Mouse (Mus musculus): Measurements from ENCODE around the gene Cttnbp2. TPM values are rescaled to one million over a fixed set of nuclear protein-coding genes. Genes with fewer than 3 reads are reported as not detected.
A peak's percentile ranks its signal among the peaks of the same experiment; 100 is the strongest.
"Not testable (repeated sequence)": the region's sequence is repeated elsewhere in the genome, so short reads cannot be mapped to it uniquely, and the experiment has no call there.

The Cttnbp2 gene
- total RNA-seq, 2 experiments from 2014 or later, result 164 to 179 TPM

DNA sequence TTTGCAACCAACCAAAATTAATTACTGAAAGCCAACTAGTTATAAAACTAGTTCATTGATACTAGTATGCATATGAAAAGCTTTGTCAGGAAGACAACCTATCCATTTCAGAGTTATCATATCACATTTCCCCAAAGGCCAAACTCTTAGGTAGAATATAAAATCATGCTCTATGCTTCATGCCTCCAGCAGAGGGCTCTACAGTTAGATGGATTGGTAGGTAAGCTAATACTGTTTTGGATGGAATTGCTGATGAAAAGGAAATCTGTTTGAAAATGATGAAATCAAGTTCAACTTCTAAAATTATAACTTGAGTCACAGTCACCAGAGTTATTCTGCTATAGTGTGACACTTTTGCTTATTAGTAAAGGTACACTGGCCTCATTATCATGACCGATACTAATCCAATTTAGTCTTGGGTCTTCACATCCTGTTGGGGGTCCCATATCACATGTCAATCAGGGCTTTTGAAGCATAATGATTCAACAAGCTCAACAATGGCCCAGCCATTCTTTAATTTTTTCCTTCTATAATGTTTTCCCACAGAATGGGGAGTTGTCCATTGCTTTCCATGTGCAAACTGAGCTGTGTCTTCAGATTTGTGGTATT lies 113.5 kb downstream of the Cttnbp2 start:
- intact Hi-C loops (cut with DNase I), result loop anchor here (2.0 to 5.0 kb wide), 2 partner anchors 111 to 418 kb away; partner anchors contain the start of gene Cttnbp2
- Histone ChIP-seq H3K4me3 (no peak overlapping the region), H3K27ac (no peak overlapping the region)
- peak; percentile 81 for TF ChIP-seq CTCF (IDR thresholded peaks at IDR 0.05)
- DNase-seq (ENCODE audit: extremely low spot score in 1 of 2, low spot score in 2 of 2), result no peak

DNA sequence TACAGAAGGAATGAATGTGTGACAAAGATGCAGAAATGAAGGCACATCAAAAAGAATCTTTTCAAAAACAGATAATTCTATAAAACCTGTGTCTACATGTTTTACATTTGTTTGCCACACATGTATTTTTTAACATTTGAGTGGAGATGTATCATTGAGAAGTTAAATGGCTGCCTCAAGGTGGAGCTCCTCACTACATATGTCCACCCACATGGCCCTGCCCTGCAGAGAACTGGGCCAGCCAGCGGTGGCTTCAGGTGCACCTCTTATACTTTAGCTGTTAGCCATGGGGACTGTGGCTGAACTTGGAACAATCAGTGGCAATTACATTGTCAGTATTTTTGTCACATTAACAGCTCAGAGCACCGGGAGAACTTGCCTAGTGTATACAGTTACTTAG lies 133.3 kb downstream of the Cttnbp2 start:
- Histone ChIP-seq H3K4me3 (no peak overlapping the region), H3K27ac (no peak overlapping the region)
- no peak for DNase-seq (ENCODE audit: extremely low spot score in 1 of 2, low spot score in 2 of 2)
- intact Hi-C loops (cut with DNase I), result no loop called here
- TF ChIP-seq CTCF (IDR thresholded peaks at IDR 0.05), result peak; percentile 8

DNA sequence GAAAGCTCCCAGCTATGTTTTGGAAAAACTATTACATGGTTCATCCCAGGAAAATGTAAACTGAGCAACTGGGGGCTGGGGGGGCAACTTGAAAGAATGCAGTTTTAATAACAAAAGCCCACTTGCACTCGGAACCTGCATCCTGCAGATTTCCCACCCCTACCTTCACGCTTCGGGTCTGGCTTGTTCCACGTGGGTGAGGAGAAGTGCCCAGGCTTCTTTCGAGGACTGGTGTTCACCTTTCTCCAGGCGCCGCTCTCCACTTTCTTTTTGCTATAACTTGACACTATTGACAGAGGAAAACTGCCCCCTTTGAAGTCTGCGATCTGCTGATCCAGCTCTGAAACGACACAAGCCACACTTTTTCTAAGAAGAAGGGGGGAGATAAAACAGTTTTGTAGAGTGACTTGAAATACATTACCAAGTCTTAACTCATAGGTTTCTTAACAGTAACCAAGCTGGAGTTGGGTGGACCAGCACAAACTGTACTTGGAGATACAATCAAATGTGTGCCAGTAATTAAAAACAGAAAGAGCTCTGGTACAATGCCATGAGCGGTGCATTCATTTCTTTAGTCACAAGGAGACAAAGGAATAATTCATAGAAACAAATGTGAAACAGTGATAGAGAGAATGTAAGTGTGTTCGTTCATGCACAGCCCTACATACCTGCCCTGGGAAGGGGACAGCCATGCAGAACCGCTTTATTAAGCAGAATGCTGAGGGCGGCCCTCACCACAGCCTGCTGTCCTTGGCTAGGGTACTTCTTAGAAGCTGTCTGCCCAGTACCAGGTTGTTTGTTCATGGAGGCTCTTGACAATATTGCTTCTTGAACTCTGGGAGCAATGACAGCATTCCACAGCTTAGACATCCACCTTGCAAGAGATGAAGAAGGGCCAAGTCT lies 134.1 kb downstream of the Cttnbp2 start:
- no peak for TF ChIP-seq CTCF (IDR thresholded peaks at IDR 0.05)
- no peak overlapping the region for H3K4me3 ChIP-seq
- DNase-seq (ENCODE audit: extremely low spot score in 1 of 2, low spot score in 2 of 2), result no peak
- no peak overlapping the region for H3K27ac ChIP-seq
- intact Hi-C loops (cut with DNase I), result no loop called here

DNA sequence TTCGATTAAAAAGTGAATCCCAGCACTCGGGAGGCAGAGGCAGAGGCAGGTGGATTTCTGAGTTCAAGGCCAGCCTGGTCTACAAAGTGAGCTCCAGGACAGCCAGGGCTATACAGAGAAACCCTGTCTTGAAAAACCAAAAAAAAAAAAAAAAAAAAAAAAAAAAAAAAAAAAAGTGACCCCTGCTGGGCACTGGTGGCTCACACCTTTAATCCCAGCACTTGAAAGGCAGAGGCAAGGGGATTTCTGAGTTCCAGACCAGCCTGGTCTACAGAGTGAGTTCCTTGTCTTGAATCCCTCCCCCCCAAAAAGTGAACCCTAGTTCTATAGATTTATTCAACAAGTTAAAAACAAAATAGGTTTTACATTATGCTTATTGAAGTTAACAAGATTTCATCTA lies 136.9 kb downstream of the Cttnbp2 start:
- intact Hi-C loops (cut with DNase I), result loop anchor here (10.0 kb wide), 1 partner anchor 713 kb away; no protein-coding TSS in a partner anchor
- not testable (repeated sequence) for H3K27ac ChIP-seq; DNase-seq (ENCODE audit: extremely low spot score in 1 of 2, low spot score in 2 of 2); H3K4me3 ChIP-seq

DNA sequence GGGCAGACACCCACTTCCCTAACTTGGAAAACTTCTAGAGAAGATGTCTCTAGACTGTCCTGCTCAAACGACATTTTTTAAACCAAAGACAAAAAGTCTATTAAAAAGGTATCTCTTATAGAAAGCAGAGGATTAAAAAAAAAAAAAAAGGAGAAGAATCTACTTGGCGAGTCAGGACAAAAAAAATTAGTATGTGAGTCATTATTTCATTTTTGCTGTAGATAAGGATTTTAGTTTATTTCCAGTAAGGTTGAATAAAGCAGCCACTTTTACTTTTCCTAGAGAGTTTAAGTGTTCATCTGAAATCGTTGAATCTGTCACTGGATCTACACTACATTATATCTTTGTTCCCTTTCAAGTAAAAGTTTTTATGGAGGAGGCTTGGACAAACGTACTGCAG lies 139.9 kb downstream of the Cttnbp2 start:
- intact Hi-C loops (cut with DNase I), result loop anchor here (10.0 kb wide), 1 partner anchor 710 kb away; no protein-coding TSS in a partner anchor

DNA sequence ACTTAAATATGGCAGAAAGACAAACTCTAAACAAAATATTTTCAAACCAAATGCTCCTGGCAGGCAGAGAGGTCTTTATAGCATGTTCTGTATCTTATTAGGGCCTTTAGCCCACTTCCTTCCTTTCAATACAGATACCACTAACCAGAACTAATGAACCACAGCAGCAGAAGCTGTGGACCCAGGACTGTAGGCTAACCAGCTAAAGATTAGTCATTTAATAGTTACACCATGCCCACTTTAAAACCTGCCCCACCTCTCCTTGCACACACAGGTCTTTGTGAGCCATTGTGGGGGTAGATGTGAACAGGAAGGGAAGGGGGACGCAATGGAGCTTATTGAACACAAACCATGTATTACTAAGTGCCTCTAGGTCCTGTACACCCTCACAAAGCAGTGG lies 141.0 kb downstream of the Cttnbp2 start:
- no peak overlapping the region for H3K27ac ChIP-seq
- intact Hi-C loops (cut with DNase I), result loop anchor here (1.0 to 10.0 kb wide), 2 partner anchors 286 to 709 kb away; no protein-coding TSS in a partner anchor

More for the DNA sequence above, 139.9 kb downstream of the Cttnbp2 start:
- no peak overlapping the region for H3K27ac ChIP-seq
- no peak overlapping the region for H3K4me3 ChIP-seq
- TF ChIP-seq CTCF (IDR thresholded peaks at IDR 0.05), result no peak
- no peak for DNase-seq (ENCODE audit: extremely low spot score in 1 of 2, low spot score in 2 of 2)

DNA sequence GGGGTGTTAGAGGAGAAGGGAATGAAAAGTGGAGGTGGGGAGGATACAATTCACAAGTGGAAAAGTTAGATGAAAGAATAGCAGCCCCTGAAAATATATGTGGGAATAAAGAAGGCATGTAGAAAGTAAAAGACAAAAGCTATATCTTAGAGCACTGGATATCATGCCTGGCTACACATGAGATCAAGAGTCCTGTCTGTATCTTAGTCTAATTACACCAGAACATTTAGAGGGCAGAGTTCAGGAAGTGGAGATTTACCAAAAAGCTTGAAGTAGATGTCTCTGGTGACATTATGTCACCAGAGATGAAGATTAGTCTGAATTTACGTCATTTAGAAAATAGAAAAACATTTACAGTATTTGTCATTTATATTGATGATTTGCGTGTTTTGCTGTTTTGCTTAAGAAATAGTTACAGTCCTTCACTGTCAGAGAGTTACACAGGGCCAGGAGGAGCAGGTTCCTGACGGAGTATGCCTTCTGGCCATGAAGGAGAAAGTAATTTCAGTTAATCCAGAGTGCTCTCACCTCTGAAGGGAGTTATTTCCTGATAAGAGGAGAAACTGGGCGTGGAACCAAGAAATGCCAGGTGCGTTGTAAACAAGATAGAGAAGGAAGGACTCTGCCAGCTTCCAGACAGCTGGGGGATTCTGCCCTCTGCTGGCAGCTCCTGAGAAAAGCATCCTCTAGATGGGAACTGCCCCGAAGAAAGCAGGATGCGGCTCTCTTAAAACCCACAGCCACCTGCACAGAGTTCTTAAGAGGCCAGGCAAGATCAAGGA lies 142.0 kb downstream of the Cttnbp2 start:
- intact Hi-C loops (cut with DNase I), result loop anchor here (1.0 to 10.0 kb wide), 2 partner anchors 285 to 708 kb away; no protein-coding TSS in a partner anchor
- peak; percentile 61 to 71 for DNase-seq (ENCODE audit: extremely low spot score in 1 of 2, low spot score in 2 of 2)
- no peak overlapping the region for H3K27ac ChIP-seq
- no peak overlapping the region for H3K4me3 ChIP-seq
- peak; percentile 81 for TF ChIP-seq CTCF (IDR thresholded peaks at IDR 0.05)

More for the DNA sequence above, 141.0 kb downstream of the Cttnbp2 start:
- no peak for DNase-seq (ENCODE audit: extremely low spot score in 1 of 2, low spot score in 2 of 2)
- TF ChIP-seq CTCF (IDR thresholded peaks at IDR 0.05), result no peak
- no peak overlapping the region for H3K4me3 ChIP-seq

DNA sequence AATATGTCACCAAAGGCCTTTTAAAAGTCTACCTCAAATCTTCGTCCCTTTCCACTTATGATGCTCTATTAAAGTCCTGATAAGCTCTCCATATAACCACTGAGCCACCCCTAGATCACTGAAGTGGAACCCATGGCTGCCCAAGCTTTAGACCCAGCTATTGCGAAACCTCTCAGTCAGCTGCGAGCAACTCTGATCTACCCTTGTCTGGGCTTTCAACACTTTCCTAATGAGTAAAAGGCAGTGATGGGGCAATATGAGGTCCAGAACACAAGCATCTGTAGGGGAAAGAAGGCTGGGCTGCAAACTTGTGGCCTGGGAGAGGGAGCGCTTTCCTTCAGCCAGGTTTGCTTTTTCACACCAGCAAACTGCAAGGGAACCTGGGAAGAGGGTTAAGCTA lies 144.9 kb downstream of the Cttnbp2 start:
- Histone ChIP-seq H3K4me3 (no peak overlapping the region), H3K27ac (no peak overlapping the region)
- DNase-seq (ENCODE audit: extremely low spot score in 1 of 2, low spot score in 2 of 2), result no peak
- TF ChIP-seq CTCF (IDR thresholded peaks at IDR 0.05), result no peak
- intact Hi-C loops (cut with DNase I), result loop anchor here (10.0 kb wide), 2 partner anchors 705 to 1345 kb away; no protein-coding TSS in a partner anchor

DNA sequence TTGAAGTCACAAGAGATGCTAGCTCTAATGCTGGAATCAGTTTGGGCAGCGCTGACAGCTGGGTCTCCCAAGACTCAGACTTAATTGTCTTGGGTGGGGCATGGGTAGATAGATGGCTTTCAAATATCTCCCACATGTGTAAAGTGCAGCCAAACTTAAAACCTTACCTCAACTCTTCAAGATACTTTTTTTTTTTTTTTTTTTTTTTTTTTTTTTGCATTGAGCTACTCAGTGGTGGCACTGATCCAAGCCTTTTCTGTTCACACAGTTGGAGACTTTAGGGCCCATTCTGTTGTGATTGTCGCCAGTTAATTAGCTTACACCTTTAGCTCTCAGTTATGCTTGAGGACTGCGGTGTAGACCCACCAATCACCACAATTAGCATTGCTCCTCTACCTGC lies 145.6 kb downstream of the Cttnbp2 start:
- no peak overlapping the region for H3K27ac ChIP-seq
- H3K4me3 ChIP-seq, result no peak overlapping the region
- DNase-seq (ENCODE audit: extremely low spot score in 1 of 2, low spot score in 2 of 2), result no peak
- intact Hi-C loops (cut with DNase I), result loop anchor here (10.0 kb wide), 1 partner anchor 1344 kb away; no protein-coding TSS in a partner anchor
- no peak for TF ChIP-seq CTCF (IDR thresholded peaks at IDR 0.05)

DNA sequence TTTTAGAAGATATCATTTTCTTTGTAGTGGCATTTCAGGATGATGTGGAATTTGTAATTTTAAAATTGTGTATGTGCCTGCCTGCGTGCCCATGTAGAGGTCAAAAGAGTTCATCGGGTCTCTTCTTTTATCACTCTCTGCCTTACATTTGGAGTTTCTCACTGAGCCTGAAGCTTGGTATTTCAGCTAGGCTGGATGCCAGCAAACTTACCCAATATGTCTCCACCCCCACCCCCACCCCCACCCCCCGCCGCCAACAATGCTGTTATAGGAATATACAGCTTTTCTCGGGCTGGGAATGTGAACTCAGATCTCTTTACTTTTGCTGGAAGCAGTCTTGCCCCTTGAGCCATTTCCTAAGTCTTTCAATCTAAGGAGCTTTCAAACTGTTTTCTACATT lies 152.4 kb downstream of the Cttnbp2 start:
- H3K27ac ChIP-seq, result no peak overlapping the region
- no peak overlapping the region for H3K4me3 ChIP-seq
- no peak for TF ChIP-seq CTCF (IDR thresholded peaks at IDR 0.05)
- no peak for DNase-seq (ENCODE audit: extremely low spot score in 1 of 2, low spot score in 2 of 2)
- intact Hi-C loops (cut with DNase I), result loop anchor here (10.0 kb wide), 1 partner anchor 1337 kb away; no protein-coding TSS in a partner anchor

DNA sequence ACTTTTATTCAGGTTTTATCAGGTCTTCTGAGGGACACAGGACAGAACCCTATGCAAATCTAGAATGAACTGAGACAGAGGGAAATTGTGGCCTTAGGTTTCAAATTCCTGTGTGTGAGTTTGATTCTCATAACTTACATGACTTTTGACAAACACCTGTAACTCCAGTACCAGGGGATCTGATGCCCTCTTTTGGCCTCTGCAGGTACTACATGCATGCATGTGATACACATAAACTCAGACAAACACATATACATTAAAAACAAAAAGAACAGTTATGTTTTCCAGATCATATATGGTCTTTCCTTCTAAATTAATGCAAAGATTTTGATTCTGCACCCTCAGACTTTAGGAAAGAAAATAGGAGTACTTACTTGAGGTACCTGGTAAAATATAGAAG lies 153.7 kb downstream of the Cttnbp2 start:
- Histone ChIP-seq H3K4me3 (no peak overlapping the region), H3K27ac (no peak overlapping the region)
- DNase-seq (ENCODE audit: extremely low spot score in 1 of 2, low spot score in 2 of 2), result no peak
- no peak; the same call in 1 of the 2 replicates for TF ChIP-seq CTCF (IDR thresholded peaks at IDR 0.05)
- intact Hi-C loops (cut with DNase I), result loop anchor here (10.0 kb wide), 1 partner anchor 1336 kb away; no protein-coding TSS in a partner anchor

Data from left cerebral cortex, adult 2 months (tissue).